Mouse (Mus musculus): ENCODE data around the gene Nfix. TPM values are rescaled to one million over a fixed set of nuclear protein-coding genes. Genes with fewer than 3 reads are reported as not detected.

The Nfix gene
- total RNA-seq (2021): 100 to 1,000 TPM; 134 to 137 TPM
- long read RNA-seq, experiment 1, transcript Nfix-201 (9 exons, 1,403 nt): minor isoform, 7 of 35 reads
- long read RNA-seq, experiment 1, transcript Nfix-202 (10 exons, 1,728 nt): major isoform, 14 of 35 reads
- long read RNA-seq, experiment 1, partial matches to known transcripts: 2 of 35 reads
- long read RNA-seq, experiment 1, other reads (novel, unspliced or antisense): 12 of 35 reads
- long read RNA-seq, experiment 2, transcript Nfix-201 (9 exons, 1,403 nt): minor isoform, 10 of 82 reads
- long read RNA-seq, experiment 2, transcript Nfix-202 (10 exons, 1,728 nt): major isoform, 40 of 82 reads
- long read RNA-seq, experiment 2, partial matches to known transcripts: 4 of 82 reads
- long read RNA-seq, experiment 2, other reads (novel, unspliced or antisense): 28 of 82 reads

- peak in 1 of 2 experiments; percentile 28 for DNase-seq (ENCODE audit: low spot score in 2 of 2)
Observed at GRCm38 (mm10) chr8:84799999-84800831, at the start of gene Nfix. Gene Nfix (minus strand): TSS chr8:84800344.

- no peak for DNase-seq (ENCODE audit: low spot score in 2 of 2)
Observed at GRCm38 (mm10) chr8:84847684-84848435, 47.7 kb upstream of the Nfix start.

GRCm38 (mm10) chr8:84846722-84847572 is 46.8 kb upstream of the Nfix start, which contains the start of gene Calr:
Gene Calr (minus strand): TSS chr8:84846934.
- peak; percentile 98 to 99 for DNase-seq (ENCODE audit: low spot score in 2 of 2)

DNA sequence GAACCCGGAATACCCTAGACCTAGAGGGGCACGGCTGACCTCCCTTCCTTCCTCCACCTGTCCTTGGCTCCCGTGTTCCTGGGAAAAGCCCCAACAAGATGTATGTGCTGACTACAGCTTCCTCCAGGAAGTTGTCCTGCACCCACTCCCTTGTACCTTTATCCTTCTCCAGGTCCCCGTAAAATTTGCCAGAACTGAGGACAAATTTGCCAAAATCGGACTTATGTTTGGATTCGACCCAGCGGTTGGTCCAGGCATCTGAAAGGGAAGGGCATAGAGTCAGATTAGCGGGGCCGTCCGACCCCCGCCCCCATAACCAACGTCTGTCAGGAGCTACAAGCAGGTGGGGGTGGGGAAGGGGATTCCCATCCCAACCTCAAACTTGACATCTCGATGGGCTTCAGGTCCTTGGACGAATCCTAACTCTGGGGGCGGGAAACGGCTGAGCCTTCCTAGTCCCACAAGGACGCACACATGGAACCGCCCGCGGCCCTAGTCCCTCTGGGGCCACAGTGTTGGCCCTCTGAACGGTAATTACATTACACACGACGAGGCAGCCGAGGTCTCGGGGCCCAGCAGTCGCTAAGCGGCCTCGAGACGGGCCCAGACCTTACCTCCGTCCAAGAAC is 46.1 kb upstream of the Nfix start:
- no peak for DNase-seq (ENCODE audit: low spot score in 2 of 2)

GRCm38 (mm10) chr8:84845355-84846093 is 45.4 kb upstream of the Nfix start:
- no peak for DNase-seq (ENCODE audit: low spot score in 2 of 2)

- no peak for DNase-seq (ENCODE audit: low spot score in 2 of 2)
Observed at GRCm38 (mm10) chr8:84844397-84845070, 44.4 kb upstream of the Nfix start.

- no peak for DNase-seq (ENCODE audit: low spot score in 2 of 2)
Observed at GRCm38 (mm10) chr8:84841514-84841913, 41.4 kb upstream of the Nfix start.

- peak; percentile 77 to 79 for DNase-seq (ENCODE audit: low spot score in 2 of 2)
Observed at GRCm38 (mm10) chr8:84840248-84840999, 40.3 kb upstream of the Nfix start, which contains the start of gene Rad23a. Gene Rad23a (minus strand): TSS chr8:84840665.

GRCm38 (mm10) chr8:84839875-84840247 is 39.7 kb upstream of the Nfix start:
- DNase-seq (ENCODE audit: low spot score in 2 of 2): no peak

DNA sequence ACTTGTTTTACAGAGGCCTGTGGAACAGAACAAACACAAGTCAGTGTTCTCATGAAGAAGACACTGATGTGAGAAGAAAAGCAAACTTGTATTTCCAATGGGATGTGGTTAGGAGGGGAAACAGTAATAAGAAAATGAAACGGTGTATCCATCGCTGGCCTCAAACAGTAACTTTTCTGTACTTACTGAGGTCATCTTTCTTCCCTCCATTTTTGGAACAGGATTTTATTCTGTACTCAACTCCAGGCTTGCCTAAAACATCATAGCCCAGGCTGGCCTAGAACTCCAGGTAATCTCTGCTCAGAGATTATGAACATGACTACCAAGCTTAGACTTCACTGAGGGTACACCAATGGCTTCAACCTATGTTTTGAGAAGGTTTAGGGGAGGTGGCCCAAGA is 39.3 kb upstream of the Nfix start:
- DNase-seq (ENCODE audit: low spot score in 2 of 2): no peak

DNA sequence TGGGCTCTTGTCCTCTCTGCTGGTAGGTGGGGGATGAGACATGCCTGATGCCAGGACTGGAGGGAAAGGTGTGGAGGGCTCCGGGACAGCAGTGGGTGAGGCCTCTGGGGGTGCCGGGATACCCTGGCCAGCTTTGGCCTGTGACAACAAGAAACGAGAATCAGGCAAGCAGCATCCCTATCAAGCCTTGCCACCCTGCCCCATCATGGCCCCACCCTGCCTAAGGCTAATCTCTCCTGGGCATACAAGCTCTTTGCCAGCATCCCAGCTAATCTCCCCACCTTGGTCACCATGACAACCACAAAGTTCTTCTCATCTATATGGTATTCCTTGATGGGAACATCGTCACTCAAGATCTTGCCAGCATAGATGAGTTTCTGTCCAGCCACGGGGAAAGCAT is 38.4 kb upstream of the Nfix start:
- DNase-seq (ENCODE audit: low spot score in 2 of 2): no peak

- no peak for DNase-seq (ENCODE audit: low spot score in 2 of 2)
Observed at GRCm38 (mm10) chr8:84837912-84838470, 37.8 kb upstream of the Nfix start.

DNA sequence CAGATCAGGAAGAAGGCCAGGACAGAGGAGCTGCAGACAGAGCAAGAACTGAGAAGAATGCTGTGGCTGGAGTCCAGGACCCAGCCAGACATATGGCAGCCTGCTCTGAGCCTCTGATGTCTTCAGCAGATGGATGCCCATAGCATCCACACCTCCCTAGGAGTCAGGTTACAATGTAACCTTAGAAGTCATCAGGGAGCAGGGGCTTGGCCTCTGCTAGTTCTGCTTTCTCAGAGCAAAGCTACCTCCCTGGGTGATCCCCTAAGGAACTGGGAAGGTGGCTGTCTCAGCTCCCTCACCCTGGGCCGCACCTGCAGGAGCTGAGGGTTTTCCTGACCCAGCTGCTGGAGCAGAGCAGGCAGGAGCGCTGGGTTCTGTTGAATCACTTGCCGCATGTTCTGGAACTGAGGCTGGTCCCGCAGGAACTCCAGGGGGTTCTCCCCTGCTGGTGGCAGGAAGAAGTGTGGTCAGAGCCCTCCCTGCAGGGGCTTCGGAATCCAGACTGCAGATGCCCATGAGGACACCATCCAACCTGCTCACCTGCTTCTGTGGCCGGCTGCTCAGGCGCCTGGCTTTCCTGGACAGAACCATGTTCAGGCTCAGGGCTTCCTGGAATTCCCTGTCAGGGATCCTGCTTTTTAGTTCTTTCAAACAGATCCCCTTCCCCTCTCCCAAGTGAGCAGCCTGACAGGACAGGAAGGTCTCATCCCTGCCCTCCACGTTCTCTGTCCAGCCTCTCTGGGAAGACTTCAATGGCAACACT is 37.2 kb upstream of the Nfix start:
- DNase-seq (ENCODE audit: low spot score in 2 of 2): no peak

DNA sequence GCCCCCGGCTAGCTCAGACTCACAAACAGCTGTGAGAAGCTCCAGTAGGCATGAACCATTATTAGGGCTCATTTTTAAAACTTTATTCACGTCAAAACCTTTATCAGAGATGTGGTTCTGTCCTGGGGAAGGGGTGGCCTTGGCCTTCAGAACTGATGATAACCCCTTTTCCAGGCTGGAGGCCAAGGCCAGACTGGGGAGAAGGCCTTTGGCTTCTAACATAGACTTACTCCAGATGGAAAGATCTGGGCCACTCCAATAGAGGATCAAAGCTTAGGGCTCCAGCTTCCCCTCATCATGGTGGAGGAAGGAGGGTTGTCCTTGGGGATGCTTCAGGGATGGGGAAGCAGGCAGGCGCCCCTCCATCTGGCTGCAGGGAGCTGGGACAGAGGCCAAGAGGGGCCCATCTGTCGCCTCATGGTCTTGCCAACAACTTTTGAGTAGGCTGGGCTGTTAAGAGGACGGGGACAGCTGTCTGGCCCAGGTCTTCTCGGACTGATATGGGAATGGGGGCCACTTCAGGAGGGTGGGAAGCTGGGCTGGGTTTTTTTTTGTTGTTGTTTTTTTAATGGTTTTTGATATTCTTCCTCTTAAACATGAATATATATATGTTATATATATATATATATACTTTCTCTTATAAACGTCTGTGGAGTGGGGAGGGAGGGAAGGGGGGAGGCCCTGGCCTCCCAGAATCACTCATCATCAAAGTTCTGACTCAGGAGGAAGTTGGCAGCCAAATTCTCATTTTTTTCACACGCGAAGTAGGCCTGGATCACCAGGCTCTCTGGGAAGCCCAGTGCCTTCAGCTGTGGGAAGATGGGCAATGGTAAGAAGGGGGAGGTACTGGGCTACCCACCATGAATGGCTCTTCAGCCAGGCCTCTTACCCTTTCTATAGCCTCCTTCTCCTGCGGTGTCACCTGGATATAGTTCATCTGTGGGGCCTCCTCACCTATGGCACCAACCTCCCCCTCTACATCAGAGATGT is 35.0 kb upstream of the Nfix start:
- DNase-seq (ENCODE audit: low spot score in 2 of 2): no peak

DNA sequence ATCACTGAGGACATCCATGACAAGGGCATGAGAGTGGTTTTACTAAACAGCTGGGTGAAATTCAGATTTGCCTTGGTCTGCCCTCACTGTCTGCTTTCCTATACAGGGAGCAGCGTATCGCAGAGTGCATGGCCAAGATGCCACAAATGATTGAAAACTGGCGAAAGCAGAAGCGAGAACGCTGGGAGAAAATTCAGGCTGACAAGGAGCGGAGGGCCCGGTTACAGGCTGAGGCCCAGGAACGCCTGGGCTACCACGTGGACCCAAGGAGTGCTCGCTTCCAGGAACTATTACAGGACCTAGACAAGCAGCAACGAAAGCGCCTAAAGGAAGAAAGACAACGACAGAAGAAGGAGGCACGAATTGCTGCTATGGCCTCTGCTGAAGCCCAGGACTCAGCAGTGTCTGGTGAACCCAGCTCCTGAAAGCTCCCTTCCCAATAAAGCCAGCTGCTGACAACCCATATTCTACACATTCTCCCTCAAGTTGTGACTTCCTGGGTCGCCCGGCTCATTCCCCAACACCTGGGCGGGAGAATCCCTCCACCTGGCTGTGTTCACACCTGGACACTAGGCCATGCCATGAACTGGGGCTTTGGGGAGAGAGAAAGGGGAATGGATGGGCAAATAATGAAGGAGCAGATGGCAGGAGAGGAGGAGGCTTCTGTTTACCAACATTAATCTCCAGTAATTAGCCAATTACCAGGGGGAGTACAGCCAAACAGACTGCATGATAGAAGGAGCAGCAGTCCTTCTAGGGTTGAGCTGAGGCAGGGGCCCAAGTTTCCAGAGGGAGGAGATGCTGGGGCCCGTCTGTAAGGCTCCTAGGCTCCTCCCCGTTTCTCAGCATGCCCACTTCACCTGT is 34.1 kb upstream of the Nfix start:
- no peak for DNase-seq (ENCODE audit: low spot score in 2 of 2)
